Mouse (Mus musculus) lung, embryonic 15.5 days (tissue): Measurements from ENCODE around the gene Spaar. TPM values are rescaled to one million over a fixed set of nuclear protein-coding genes. Genes with fewer than 3 reads are reported as not detected.

Experiments
- ATAC-seq: fragments of 200-750 bp; cut with Nextera tagmentation; 2 replicates; pipeline ENCODE4 v1.8.0; 2017; ENCODE audit warnings: moderate number of reproducible peaks, borderline replicate concordance; ENCODE audit not compliant: low FRiP score, low TSS enrichment; ENCODE audit errors: extremely low read depth
- H3K27ac ChIP-seq: fragments of 300-500 bp; sonication (generic); 2 replicates; pipeline ENCODE4 v1.5.1; 2015; ENCODE audit warnings: moderate library complexity, mild to moderate bottlenecking, inconsistent platforms
- H3K27me3 ChIP-seq: fragments of 300-500 bp; sonication (generic); 2 replicates; pipeline ENCODE4 v1.6.1; 2015; ENCODE audit warnings: inconsistent platforms
- H3K36me3 ChIP-seq: fragments of 300-500 bp; sonication (generic); 2 replicates; pipeline ENCODE4 v1.6.1; 2015; ENCODE audit warnings: inconsistent platforms
- H3K4me1 ChIP-seq: fragments of 300-500 bp; sonication (generic); 2 replicates; pipeline ENCODE4 v1.6.1; 2015; ENCODE audit warnings: inconsistent platforms
- H3K4me2 ChIP-seq: fragments of 300-500 bp; sonication (generic); 2 replicates; pipeline ENCODE4 v1.6.1; 2015; ENCODE audit warnings: inconsistent platforms, mild to moderate bottlenecking, moderate library complexity
- H3K4me3 ChIP-seq: fragments of 300-500 bp; sonication (generic); 2 replicates; pipeline ENCODE4 v1.5.1; 2015; ENCODE audit warnings: mild to moderate bottlenecking, inconsistent platforms
- H3K9ac ChIP-seq: fragments of 300-500 bp; sonication (generic); 2 replicates; pipeline ENCODE4 v1.6.1; 2015; ENCODE audit warnings: inconsistent platforms
- H3K9me3 ChIP-seq: fragments of 300-500 bp; sonication (generic); 2 replicates; pipeline ENCODE4 v1.6.1; 2016; ENCODE audit warnings: inconsistent platforms
- WGBS: fragments of 180-500 bp; shearing (Covaris S2); methylation state at CpG from one replicate; pipeline ENCODE4 v1.1.7; 2015; 5-methylcytosine and 5-hydroxymethylcytosine counted together
- polyA plus RNA-seq: library from polyadenylated mRNA; unstranded; fragments of >200 nt; fragmentation: Nextera tagmentation; extraction: Ambion mirVana; gene quantifications from 2 replicates; pipeline ENCODE4 v1.2.1, GENCODE M21; 2015

The Spaar gene
- polyA plus RNA-seq: 0.48 and 0.62 TPM in 2 replicates

DNA sequence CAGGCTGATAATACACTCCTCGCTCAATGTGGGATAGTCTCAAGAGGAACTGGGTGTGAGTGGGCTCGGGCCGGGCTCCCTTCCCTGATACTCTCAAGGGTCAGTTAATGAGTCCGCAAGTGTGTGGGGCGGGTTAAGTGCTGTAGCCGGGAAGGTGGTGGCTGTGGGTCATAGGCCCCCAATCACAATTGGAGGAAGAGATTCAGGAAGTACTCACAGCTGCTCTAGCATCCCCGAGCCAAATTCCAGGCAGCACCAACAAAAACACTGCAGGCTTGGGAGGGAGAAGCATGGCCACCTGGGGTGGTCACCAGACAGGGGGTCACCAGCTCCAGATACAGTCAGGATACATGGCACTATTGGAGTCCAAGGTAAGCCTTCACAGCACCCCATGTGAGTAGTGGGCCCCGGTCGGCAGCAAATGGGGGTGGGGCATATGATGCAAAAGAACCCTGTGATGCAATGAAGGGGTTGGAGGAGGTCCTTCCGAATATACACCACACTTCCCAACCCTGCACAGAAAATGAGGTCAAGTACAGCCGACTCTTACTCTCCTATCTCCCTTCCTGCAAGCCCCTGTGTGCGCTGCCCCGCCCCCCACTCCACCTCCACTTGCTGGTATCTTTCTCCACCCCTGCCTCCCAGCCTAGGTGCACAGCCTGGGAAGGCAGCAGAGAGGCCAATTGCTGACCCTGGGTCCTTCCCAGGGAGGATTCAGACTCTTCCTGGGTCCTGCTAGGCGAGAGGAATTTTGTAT lies at the start of gene Spaar:
TSS of gene Spaar (plus strand) at position 241 of the 757 bp plus-strand sequence.
- 24% methylated on average over 14 of the region's 14 CpGs for WGBS
- no peaks in the 10 kb centered on the region for H3K36me3 ChIP-seq
- H3K9ac ChIP-seq: no peak within 1 kb of the TSS
- H3K27ac ChIP-seq: peak within 1 kb of the TSS; percentile 87
- H3K27me3 ChIP-seq: no peaks in the 10 kb centered on the region
- H3K4me3 ChIP-seq: no peak within 1 kb of the TSS
- peaks cover 55% of the 10 kb centered on the region for H3K4me1 ChIP-seq
- no peak for ATAC-seq
- H3K4me2 ChIP-seq: peak within 1 kb of the TSS; percentile 1; the same call in 1 of the 2 replicates
- H3K9me3 ChIP-seq: no peaks in the 10 kb centered on the region

- 93% methylated on average over 17 of the region's 17 CpGs for WGBS
- no peak overlapping the region for H3K4me3 ChIP-seq
Measured at GRCm38 (mm10) chr4:43690021-43690420, 39.8 kb upstream of the Spaar start.

DNA sequence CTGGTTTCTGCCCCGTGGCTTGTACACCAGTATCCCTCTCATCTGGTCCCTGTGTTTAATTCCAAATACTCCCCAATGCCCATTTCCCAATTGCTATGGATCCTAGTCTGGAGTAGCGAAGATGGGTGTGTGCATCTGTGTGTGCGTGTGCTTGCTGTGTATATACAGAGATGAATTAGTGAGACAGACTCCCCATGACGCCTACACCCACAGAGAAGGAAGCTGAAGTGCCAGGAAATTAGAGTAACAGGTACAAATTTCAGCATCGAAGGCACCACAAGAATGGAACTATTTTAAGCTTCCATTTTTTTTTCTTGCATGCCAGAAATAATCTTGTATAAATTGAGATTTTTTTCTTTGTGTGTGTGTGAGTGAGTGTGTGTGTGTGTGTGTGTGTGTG lies 38.8 kb upstream of the Spaar start:
- Histone ChIP-seq H3K9me3 (no peaks in the 10 kb centered on the region), H3K4me2 (no peak overlapping the region), H3K4me1 (0 out of 2 replicates have a peak, but pooled peaks cover 9% of the 10 kb centered on the region), H3K27me3 (no peaks in the 10 kb centered on the region), H3K36me3 (0 out of 2 replicates have a peak, but pooled peaks cover under 1% of the 10 kb centered on the region), H3K9ac (no peak overlapping the region), H3K27ac (no peak overlapping the region), H3K4me3 (no peak overlapping the region)
- ATAC-seq: no peak
- WGBS: 68% methylated on average over 5 of the region's 5 CpGs

More at GRCm38 (mm10) chr4:43690021-43690420, 39.8 kb upstream of the Spaar start:
- Histone ChIP-seq H3K27ac (no peak overlapping the region), H3K4me2 (no peak overlapping the region), H3K9me3 (no peaks in the 10 kb centered on the region), H3K4me1 (0 out of 2 replicates have a peak, but pooled peaks cover 5% of the 10 kb centered on the region), H3K36me3 (0 out of 2 replicates have a peak, but pooled peaks cover 9% of the 10 kb centered on the region), H3K27me3 (no peaks in the 10 kb centered on the region), H3K9ac (no peak overlapping the region)
- ATAC-seq: no peak

DNA sequence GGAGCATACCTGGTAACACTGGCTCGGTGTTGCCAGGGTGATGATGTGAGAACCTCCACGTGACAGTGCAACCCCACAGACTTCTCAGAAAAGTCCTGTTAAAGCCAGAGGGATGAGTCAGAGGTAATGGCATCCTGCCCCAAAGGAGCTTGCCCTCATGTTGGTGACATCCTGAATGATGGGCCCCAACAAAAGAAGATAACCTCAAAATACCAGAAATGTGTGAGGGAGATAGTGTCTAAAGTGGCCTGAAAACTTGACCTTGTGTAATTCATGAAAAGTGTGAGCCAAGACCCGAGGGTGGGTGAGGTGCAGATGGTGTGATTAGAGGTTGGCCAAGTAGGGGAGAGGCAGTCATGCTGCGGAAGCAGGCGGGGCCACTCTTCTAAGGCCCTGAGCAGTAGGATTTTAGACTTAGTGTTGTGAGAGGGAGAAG lies 36.0 kb upstream of the Spaar start:
- 0 out of 2 replicates have a peak, but pooled peaks have one; percentile 4 for ATAC-seq
- Histone ChIP-seq H3K27me3 (no peaks in the 10 kb centered on the region), H3K36me3 (no peaks in the 10 kb centered on the region), H3K4me1 (0 out of 2 replicates have a peak, but pooled peaks cover 9% of the 10 kb centered on the region), H3K4me3 (no peak overlapping the region), H3K9ac (no peak overlapping the region), H3K4me2 (no peak overlapping the region), H3K9me3 (no peaks in the 10 kb centered on the region), H3K27ac (no peak overlapping the region)
- 53% methylated on average over 5 of the region's 5 CpGs for WGBS

- H3K36me3 ChIP-seq: no peaks in the 10 kb centered on the region
- WGBS: 71% methylated on average over 1 of the region's 1 CpGs
- H3K4me1 ChIP-seq: 0 out of 2 replicates have a peak, but pooled peaks cover 9% of the 10 kb centered on the region
- H3K4me2 ChIP-seq: no peak overlapping the region
- no peak for ATAC-seq
- H3K27me3 ChIP-seq: no peaks in the 10 kb centered on the region
- H3K9me3 ChIP-seq: no peaks in the 10 kb centered on the region
- H3K27ac ChIP-seq: peak overlapping the region; percentile 16; the same call in 1 of the 2 replicates
- no peak overlapping the region for H3K9ac ChIP-seq
- no peak overlapping the region for H3K4me3 ChIP-seq
Measured at GRCm38 (mm10) chr4:43694439-43695248, 35.2 kb upstream of the Spaar start.

DNA sequence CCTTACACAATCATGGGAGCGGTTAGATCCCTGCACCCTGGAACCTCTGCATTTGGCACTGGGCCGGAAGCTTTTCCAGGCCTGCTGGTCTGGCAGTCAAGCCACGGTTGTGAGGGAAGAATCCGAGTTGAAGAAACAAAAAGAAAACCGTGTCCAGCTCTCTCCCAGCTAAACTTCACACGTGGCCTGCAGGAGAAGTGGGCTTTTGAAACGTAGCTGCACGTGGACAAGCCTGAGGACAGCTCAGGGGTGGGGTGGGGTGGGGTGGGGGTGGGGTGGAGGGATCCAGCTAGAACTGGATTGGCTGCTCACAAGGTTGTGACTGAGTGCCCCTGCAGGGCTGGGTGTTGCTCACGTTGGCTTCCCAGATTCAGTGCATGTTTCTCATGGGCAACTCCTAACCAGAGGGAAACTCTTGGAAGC lies 34.6 kb upstream of the Spaar start:
- H3K9ac ChIP-seq: no peak overlapping the region
- 18% methylated on average over 9 of the region's 9 CpGs for WGBS
- H3K4me3 ChIP-seq: no peak overlapping the region
- no peaks in the 10 kb centered on the region for H3K9me3 ChIP-seq
- 0 out of 2 replicates have a peak, but pooled peaks cover 9% of the 10 kb centered on the region for H3K4me1 ChIP-seq
- 0 out of 2 replicates have a peak, but pooled peaks have one; percentile 66 for ATAC-seq
- H3K36me3 ChIP-seq: no peaks in the 10 kb centered on the region
- H3K27me3 ChIP-seq: no peaks in the 10 kb centered on the region
- no peak overlapping the region for H3K4me2 ChIP-seq
- peak overlapping the region; percentile 16; the same call in 1 of the 2 replicates for H3K27ac ChIP-seq

DNA sequence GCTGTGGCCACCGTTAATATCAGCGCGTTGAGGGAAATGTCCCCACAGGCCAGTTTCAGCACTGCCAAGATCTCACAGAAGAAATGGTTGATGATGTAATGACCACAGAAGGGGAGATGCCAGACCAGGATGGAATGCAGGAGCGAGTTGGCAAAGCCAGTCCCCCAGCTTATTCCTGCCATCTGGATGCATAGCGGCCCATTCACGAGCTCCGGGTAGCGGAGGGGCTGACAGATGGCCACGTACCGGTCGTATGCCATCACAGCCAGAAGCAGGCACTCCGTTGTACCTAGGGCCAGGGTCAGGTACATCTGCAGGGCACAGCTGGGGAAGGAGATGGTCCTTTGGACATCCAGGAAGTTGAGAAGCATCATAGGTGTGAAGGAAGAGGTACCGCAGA lies 33.3 kb upstream of the Spaar start:
- Histone ChIP-seq H3K4me2 (no peak overlapping the region), H3K4me1 (0 out of 2 replicates have a peak, but pooled peaks cover 9% of the 10 kb centered on the region), H3K4me3 (no peak overlapping the region), H3K9me3 (no peaks in the 10 kb centered on the region), H3K27me3 (no peaks in the 10 kb centered on the region), H3K9ac (no peak overlapping the region), H3K27ac (no peak overlapping the region), H3K36me3 (no peaks in the 10 kb centered on the region)
- no peak for ATAC-seq
- 90% methylated on average over 13 of the region's 13 CpGs for WGBS

- H3K9me3 ChIP-seq: no peaks in the 10 kb centered on the region
- no peaks in the 10 kb centered on the region for H3K27me3 ChIP-seq
- WGBS: 85% methylated on average over 6 of the region's 6 CpGs
- ATAC-seq: no peak
- H3K4me3 ChIP-seq: no peak within 1 kb of the TSS
- H3K9ac ChIP-seq: no peak within 1 kb of the TSS
- no peaks in the 10 kb centered on the region for H3K36me3 ChIP-seq
- no peak within 1 kb of the TSS for H3K4me2 ChIP-seq
- 0 out of 2 replicates have a peak, but pooled peaks cover under 1% of the 10 kb centered on the region for H3K4me1 ChIP-seq
- H3K27ac ChIP-seq: no peak within 1 kb of the TSS
Measured at GRCm38 (mm10) chr4:43700707-43701106, 29.1 kb upstream of the Spaar start, which contains the start of gene Olfr70. Gene Olfr70 (minus strand): TSS chr4:43700807.

DNA sequence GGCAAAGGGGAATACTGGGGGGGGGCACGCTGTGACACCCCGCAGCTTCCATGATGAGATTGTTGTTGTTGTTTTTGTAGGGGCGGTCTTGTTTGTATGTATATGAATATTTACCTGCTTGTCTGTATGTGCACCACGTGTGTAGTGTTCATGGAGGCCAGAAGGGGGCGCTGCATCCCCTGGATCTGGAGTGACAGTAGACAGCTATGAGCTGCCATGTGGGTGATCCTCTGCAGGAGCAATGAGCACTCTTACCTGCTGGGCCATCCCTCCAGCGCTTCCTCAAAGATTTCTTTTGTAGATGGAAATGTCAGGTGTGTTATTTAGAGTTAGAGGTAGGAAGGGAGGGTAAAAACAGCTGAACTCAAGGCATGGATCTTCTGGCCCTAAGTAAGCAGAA lies 26.4 kb upstream of the Spaar start:
- no peaks in the 10 kb centered on the region for H3K36me3 ChIP-seq
- H3K27ac ChIP-seq: no peak overlapping the region
- no peak for ATAC-seq
- no peak overlapping the region for H3K9ac ChIP-seq
- no peaks in the 10 kb centered on the region for H3K9me3 ChIP-seq
- H3K4me1 ChIP-seq: peaks cover 3% of the 10 kb centered on the region; the same call in 1 of the 2 replicates
- no peak overlapping the region for H3K4me2 ChIP-seq
- no peak overlapping the region for H3K4me3 ChIP-seq
- no peaks in the 10 kb centered on the region for H3K27me3 ChIP-seq
- WGBS: 68% methylated on average over 6 of the region's 6 CpGs

DNA sequence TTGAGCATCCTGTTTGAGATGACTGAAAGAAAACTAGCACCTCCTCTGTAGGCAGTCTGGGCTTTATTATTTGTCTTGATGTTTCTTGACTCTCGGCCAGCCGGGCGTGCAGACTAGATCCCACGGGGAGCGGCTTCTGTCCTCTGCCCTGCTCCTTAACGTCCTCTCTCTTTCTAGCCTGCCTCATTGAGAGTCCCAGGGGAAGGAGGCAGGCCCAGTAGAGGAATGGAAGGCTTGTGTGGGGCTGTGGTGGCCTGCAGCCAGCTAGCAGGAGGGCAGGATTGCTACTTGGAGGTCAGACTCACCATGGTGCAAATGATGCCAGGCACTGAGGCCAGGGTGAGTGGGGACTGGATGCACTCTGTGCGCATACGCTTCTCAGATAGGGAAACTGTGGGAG lies 26.0 kb upstream of the Spaar start:
- no peaks in the 10 kb centered on the region for H3K36me3 ChIP-seq
- H3K9me3 ChIP-seq: no peaks in the 10 kb centered on the region
- no peaks in the 10 kb centered on the region for H3K27me3 ChIP-seq
- peaks cover 5% of the 10 kb centered on the region; the same call in 1 of the 2 replicates for H3K4me1 ChIP-seq
- no peak overlapping the region for H3K27ac ChIP-seq
- no peak overlapping the region for H3K4me2 ChIP-seq
- H3K9ac ChIP-seq: no peak overlapping the region
- no peak for ATAC-seq
- 63% methylated on average over 8 of the region's 8 CpGs for WGBS
- no peak overlapping the region for H3K4me3 ChIP-seq

DNA sequence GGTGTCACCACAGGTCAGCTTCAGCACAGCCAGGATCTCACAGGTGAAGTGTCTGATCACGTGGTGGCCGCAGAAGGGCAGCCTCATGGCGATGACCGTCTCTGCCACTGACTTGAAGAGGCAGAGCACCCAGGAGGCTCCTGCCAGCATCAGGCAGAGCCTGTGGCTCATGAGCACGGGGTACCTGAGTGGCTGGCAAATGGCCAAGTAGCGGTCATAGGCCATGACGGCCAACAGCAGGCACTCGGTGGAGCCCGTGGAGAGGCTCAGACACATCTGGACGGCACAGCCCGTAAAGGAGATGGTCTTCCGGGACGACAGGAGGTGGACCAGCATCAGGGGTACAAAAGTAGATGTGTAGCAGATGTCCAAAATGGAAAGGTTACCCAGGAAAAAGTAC lies 23.8 kb upstream of the Spaar start:
- Histone ChIP-seq H3K36me3 (no peaks in the 10 kb centered on the region), H3K27ac (no peak overlapping the region), H3K4me1 (peaks cover 13% of the 10 kb centered on the region), H3K9me3 (no peaks in the 10 kb centered on the region), H3K27me3 (no peaks in the 10 kb centered on the region), H3K9ac (no peak overlapping the region), H3K4me3 (no peak overlapping the region), H3K4me2 (no peak overlapping the region)
- WGBS: 64% methylated on average over 13 of the region's 13 CpGs
- no peak for ATAC-seq
